Mouse (Mus musculus): ENCODE results near the gene Fras1. TPM values are rescaled to one million over a fixed set of nuclear protein-coding genes. Genes with fewer than 3 reads are reported as not detected.

Gene Fras1
- polyA plus RNA-seq, 1 experiment: 0.22 TPM

- no peak for TF ChIP-seq CTCF (IDR thresholded peaks at IDR 0.05; ENCODE audit: control insufficient read depth, insufficient read depth, insufficient replicate concordance, low read depth, low read length)
- no peak for TF ChIP-seq POLR2A (IDR thresholded peaks at IDR 0.05; ENCODE audit: control insufficient read depth, low read depth, low read length)
- no peaks in the 10 kb centered on the region for H3K27me3 ChIP-seq (ENCODE audit: control insufficient read depth, insufficient read depth, low read length)
- H3K4me1 ChIP-seq (ENCODE audit: control insufficient read depth, insufficient read depth, low read length): no peaks in the 10 kb centered on the region
- H3K27ac ChIP-seq (ENCODE audit: control insufficient read depth, insufficient read depth, low read depth, low read length): no peak overlapping the region
- no peaks in the 10 kb centered on the region for H3K36me3 ChIP-seq (ENCODE audit: control insufficient read depth, insufficient read depth, low read length)
- H3K4me3 ChIP-seq (ENCODE audit: control insufficient read depth, low read depth, low read length): no peak overlapping the region
Measured at GRCm38 (mm10) chr5:96429532-96430141, 55.9 kb downstream of the Fras1 start.

- Histone ChIP-seq H3K27ac (ENCODE audit: control insufficient read depth, insufficient read depth, low read depth, low read length) (no peak overlapping the region), H3K4me3 (ENCODE audit: control insufficient read depth, low read depth, low read length) (no peak overlapping the region), H3K27me3 (ENCODE audit: control insufficient read depth, insufficient read depth, low read length) (no peaks in the 10 kb centered on the region), H3K36me3 (ENCODE audit: control insufficient read depth, insufficient read depth, low read length) (no peaks in the 10 kb centered on the region), H3K4me1 (ENCODE audit: control insufficient read depth, insufficient read depth, low read length) (no peaks in the 10 kb centered on the region)
- no peak for TF ChIP-seq POLR2A (IDR thresholded peaks at IDR 0.05; ENCODE audit: control insufficient read depth, low read depth, low read length)
- TF ChIP-seq CTCF (IDR thresholded peaks at IDR 0.05; ENCODE audit: control insufficient read depth, insufficient read depth, insufficient replicate concordance, low read depth, low read length): no peak
Measured at GRCm38 (mm10) chr5:96437870-96438269, 64.1 kb downstream of the Fras1 start.

GRCm38 (mm10) chr5:96439811-96440210, 66.1 kb downstream of the Fras1 start:
- Histone ChIP-seq H3K4me1 (ENCODE audit: control insufficient read depth, insufficient read depth, low read length) (no peaks in the 10 kb centered on the region), H3K27ac (ENCODE audit: control insufficient read depth, insufficient read depth, low read depth, low read length) (no peak overlapping the region), H3K36me3 (ENCODE audit: control insufficient read depth, insufficient read depth, low read length) (no peaks in the 10 kb centered on the region), H3K4me3 (ENCODE audit: control insufficient read depth, low read depth, low read length) (no peak overlapping the region), H3K27me3 (ENCODE audit: control insufficient read depth, insufficient read depth, low read length) (no peaks in the 10 kb centered on the region)
- no peak for TF ChIP-seq CTCF (IDR thresholded peaks at IDR 0.05; ENCODE audit: control insufficient read depth, insufficient read depth, insufficient replicate concordance, low read depth, low read length)
- TF ChIP-seq POLR2A (IDR thresholded peaks at IDR 0.05; ENCODE audit: control insufficient read depth, low read depth, low read length): no peak

- Histone ChIP-seq H3K4me3 (ENCODE audit: control insufficient read depth, low read depth, low read length) (no peak overlapping the region), H3K27me3 (ENCODE audit: control insufficient read depth, insufficient read depth, low read length) (no peaks in the 10 kb centered on the region), H3K36me3 (ENCODE audit: control insufficient read depth, insufficient read depth, low read length) (no peaks in the 10 kb centered on the region), H3K27ac (ENCODE audit: control insufficient read depth, insufficient read depth, low read depth, low read length) (no peak overlapping the region), H3K4me1 (ENCODE audit: control insufficient read depth, insufficient read depth, low read length) (no peaks in the 10 kb centered on the region)
- TF ChIP-seq POLR2A (IDR thresholded peaks at IDR 0.05; ENCODE audit: control insufficient read depth, low read depth, low read length): no peak
- no peak for TF ChIP-seq CTCF (IDR thresholded peaks at IDR 0.05; ENCODE audit: control insufficient read depth, insufficient read depth, insufficient replicate concordance, low read depth, low read length)
Measured at GRCm38 (mm10) chr5:96447460-96447859, 73.7 kb downstream of the Fras1 start.

- H3K27ac ChIP-seq (ENCODE audit: control insufficient read depth, insufficient read depth, low read depth, low read length): no peak overlapping the region
- H3K27me3 ChIP-seq (ENCODE audit: control insufficient read depth, insufficient read depth, low read length): no peaks in the 10 kb centered on the region
Measured at GRCm38 (mm10) chr5:96452027-96452426, 78.3 kb downstream of the Fras1 start.

GRCm38 (mm10) chr5:96453386-96453785, 79.6 kb downstream of the Fras1 start:
- no peak overlapping the region for H3K27ac ChIP-seq (ENCODE audit: control insufficient read depth, insufficient read depth, low read depth, low read length)
- no peaks in the 10 kb centered on the region for H3K36me3 ChIP-seq (ENCODE audit: control insufficient read depth, insufficient read depth, low read length)
- no peaks in the 10 kb centered on the region for H3K4me1 ChIP-seq (ENCODE audit: control insufficient read depth, insufficient read depth, low read length)
- no peak overlapping the region for H3K4me3 ChIP-seq (ENCODE audit: control insufficient read depth, low read depth, low read length)
- H3K27me3 ChIP-seq (ENCODE audit: control insufficient read depth, insufficient read depth, low read length): no peaks in the 10 kb centered on the region
- TF ChIP-seq CTCF (IDR thresholded peaks at IDR 0.05; ENCODE audit: control insufficient read depth, insufficient read depth, insufficient replicate concordance, low read depth, low read length) (no peak), POLR2A (IDR thresholded peaks at IDR 0.05; ENCODE audit: control insufficient read depth, low read depth, low read length) (no peak)

More at GRCm38 (mm10) chr5:96452027-96452426, 78.3 kb downstream of the Fras1 start:
- Histone ChIP-seq H3K36me3 (ENCODE audit: control insufficient read depth, insufficient read depth, low read length) (no peaks in the 10 kb centered on the region), H3K4me1 (ENCODE audit: control insufficient read depth, insufficient read depth, low read length) (no peaks in the 10 kb centered on the region), H3K4me3 (ENCODE audit: control insufficient read depth, low read depth, low read length) (no peak overlapping the region)
- TF ChIP-seq POLR2A (IDR thresholded peaks at IDR 0.05; ENCODE audit: control insufficient read depth, low read depth, low read length) (no peak), CTCF (IDR thresholded peaks at IDR 0.05; ENCODE audit: control insufficient read depth, insufficient read depth, insufficient replicate concordance, low read depth, low read length) (no peak)

GRCm38 (mm10) chr5:96454422-96454821, 80.7 kb downstream of the Fras1 start:
- Histone ChIP-seq H3K27me3 (ENCODE audit: control insufficient read depth, insufficient read depth, low read length) (no peaks in the 10 kb centered on the region), H3K27ac (ENCODE audit: control insufficient read depth, insufficient read depth, low read depth, low read length) (no peak overlapping the region), H3K36me3 (ENCODE audit: control insufficient read depth, insufficient read depth, low read length) (no peaks in the 10 kb centered on the region), H3K4me3 (ENCODE audit: control insufficient read depth, low read depth, low read length) (no peak overlapping the region), H3K4me1 (ENCODE audit: control insufficient read depth, insufficient read depth, low read length) (no peaks in the 10 kb centered on the region)
- TF ChIP-seq CTCF (IDR thresholded peaks at IDR 0.05; ENCODE audit: control insufficient read depth, insufficient read depth, insufficient replicate concordance, low read depth, low read length): no peak
- TF ChIP-seq POLR2A (IDR thresholded peaks at IDR 0.05; ENCODE audit: control insufficient read depth, low read depth, low read length): no peak

Measured in testis, adult 2 months (tissue).